Mouse (Mus musculus) gonadal fat pad, adult 2 months (tissue): ENCODE data around the gene Map4k3. TPM values are rescaled to one million over a fixed set of nuclear protein-coding genes. Genes with fewer than 3 reads are reported as not detected.
"Not testable (repeated sequence)": the region's sequence is repeated elsewhere in the genome, so short reads cannot be mapped to it uniquely, and the experiment has no call there.

Experiments used
- DNase-seq: peaks from one replicate; pipeline ENCODE4 v3.0.0-alpha.2; 2012; ENCODE audit warnings: low read depth
- polyA plus RNA-seq: library from polyadenylated mRNA; depleted of rRNA; stranded (reverse); fragments of >200 nt; gene quantifications from 2 replicates; pipeline ENCODE4 v1.2.3, GENCODE M21; 2012; rRNA removed

The Map4k3 gene
- polyA plus RNA-seq, 1 experiment, result 20.0 TPM

DNA sequence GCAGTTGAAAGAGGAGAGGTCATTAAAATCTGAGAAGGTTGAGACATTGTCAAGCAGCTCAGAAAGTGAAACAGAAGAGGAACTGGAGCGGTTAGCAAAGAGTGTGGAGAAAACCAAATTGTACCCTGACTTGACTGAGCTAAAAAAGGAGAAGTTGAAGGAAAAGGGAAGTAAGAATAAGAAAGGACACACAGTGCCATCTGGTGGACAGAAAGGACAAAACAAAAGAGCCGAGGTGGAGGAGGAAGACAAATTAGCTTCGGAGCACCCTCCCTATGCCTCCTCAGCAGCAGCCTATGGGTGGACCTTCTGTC lies 163.7 kb downstream of the Map4k3 start:
- DNase-seq, result no peak

DNA sequence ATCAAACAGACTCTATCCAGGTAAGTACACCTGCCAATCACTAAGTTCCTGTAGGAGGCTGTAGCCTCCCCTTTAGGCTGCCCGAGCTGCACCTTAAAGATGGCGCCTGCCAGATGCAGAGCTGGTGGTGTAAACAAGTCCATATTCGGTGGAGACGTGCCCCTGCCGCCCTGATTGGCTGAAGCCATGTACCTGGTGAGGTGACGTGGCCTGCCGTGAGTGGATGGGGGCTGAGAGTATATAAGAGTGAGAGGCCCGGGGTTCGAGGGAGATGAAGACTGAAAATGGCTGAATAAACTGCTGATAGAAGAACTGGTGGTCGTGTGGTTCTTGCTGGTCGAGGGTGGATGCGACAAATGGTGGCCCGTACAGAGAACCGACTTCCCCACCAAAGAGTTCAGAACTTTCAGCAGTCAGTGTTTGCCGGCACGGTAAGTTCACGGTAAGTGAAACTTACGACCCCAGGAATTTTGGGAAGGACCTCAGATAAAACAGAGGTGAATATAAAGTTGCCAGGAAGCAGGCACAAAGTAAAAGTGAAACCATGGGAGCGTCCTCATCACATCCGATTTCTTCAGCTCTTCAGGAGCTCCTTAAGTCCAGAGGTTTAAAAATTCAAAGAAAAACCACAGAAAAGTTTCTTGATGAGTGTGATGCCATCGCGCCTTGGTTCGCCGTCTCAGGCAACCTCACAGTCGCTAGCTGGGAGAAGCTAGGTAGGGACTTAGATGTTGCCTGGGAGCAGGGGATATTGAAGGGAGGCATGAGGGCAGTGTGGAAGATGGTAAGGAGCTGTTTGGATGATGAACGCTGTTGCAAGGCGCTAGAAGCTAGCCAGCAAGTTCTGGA lies 164.3 kb downstream of the Map4k3 start:
- not testable (repeated sequence) for DNase-seq

DNA sequence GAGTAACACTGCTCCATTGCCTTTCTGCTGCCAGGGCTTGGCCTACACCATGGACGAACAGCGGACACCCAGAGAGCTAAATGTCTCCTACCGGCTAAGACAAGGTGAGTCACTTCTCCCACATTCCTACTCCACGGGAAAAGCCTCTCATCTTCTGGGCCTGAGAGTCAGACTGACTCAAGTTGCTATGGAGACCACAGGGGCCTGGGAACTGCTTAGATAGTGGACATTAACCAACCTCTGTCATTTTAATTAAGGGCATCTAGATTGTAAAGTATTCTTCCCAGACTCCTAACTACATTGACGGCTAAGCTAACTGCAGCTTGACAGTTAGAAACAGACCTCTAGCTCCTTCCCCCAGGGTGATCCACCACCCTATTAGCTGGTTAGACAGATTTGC lies 165.5 kb downstream of the Map4k3 start:
- DNase-seq, result no peak

DNA sequence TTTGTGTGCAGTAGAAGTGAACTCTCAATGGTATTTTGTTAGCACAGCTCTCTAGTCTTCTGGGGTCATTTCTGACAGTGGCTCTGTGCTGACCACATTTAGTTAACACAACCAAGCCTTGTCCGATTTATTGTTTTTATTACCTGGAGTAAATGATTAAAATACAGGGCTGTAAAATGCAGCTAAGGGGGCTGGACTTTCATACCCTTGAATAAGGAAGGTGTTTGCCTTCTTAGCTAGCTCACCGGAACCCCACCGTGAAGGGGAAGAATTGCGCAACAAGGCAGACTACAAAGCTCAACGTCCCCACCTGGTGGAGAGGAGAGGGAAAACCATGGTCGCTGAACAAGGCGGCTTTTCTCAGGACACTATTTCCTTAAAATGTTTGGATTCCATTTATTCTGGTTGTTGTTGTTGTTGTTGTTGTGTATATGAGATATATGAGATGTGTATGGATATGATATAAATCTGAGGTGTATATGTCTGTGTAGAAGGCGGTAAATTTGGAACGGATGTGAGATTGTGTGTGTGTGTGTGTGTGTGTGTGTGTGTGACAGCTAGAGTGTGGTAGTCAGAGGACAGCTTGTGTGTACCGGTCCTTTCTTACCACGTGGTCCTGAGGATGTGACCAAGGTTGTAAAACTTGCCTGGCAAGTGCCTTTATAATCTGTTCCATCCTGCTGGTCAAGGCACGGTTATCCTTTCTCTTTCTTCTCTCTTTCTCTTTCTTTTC lies 167.4 kb downstream of the Map4k3 start:
- DNase-seq, result no peak

DNA sequence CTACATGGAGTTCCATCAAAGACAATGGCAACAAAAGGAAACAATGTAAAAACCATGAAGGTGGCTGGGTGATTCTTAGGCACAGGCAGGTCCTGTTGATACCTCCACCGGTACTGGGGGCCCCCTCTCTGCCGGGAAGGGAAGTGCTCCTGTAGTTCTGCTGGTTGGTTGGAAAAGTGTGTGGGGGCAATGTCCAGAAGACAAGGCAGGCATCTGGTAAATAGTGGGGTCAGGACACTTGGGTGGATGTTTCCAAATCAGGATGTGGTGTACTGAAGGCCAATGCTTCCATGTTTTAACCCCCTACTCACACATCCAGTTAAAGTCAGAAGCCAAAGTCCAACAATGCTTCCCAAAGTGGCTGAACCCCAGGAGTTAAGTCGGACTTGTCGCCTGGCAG lies 168.5 kb downstream of the Map4k3 start:
- no peak for DNase-seq

DNA sequence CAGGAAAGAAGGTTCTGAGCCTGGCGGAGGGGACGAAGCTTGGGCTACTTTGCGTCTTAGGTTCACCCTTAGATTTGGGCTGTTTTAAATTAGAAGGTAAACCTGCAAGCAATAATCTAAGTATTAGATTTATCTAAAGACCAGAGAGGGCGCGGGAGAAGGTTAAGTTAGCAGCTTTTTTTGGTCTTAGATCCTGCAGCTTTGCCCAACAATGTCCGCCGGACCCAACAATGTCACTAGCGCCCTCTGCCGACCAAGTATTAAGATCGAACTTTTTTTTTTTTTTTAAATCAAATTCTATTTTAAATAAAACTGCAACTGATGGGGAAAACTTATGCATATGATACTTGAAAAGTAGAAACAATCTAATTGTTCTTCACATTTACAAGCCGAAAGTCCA lies 169.2 kb downstream of the Map4k3 start:
- DNase-seq, result no peak

DNA sequence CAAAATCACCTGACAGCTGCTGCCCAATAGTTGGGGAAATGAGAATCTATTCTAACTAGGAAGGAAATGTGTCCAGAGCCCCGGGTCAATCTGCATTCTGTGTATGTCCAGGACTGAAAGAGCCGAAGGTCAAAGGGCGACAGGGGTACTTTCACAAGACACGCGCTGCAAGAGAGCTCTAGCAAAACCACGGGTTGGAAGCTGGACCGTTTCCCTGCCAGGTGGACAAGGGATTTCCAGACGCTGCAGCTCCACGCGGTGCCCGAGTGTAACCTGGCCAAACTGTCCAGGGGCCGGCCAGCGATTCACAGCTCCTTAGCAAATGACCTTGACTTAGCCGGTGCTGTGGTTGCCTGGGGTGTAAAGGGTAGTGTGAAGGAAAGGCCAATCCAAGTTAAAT lies 169.7 kb downstream of the Map4k3 start:
- DNase-seq, result no peak

DNA sequence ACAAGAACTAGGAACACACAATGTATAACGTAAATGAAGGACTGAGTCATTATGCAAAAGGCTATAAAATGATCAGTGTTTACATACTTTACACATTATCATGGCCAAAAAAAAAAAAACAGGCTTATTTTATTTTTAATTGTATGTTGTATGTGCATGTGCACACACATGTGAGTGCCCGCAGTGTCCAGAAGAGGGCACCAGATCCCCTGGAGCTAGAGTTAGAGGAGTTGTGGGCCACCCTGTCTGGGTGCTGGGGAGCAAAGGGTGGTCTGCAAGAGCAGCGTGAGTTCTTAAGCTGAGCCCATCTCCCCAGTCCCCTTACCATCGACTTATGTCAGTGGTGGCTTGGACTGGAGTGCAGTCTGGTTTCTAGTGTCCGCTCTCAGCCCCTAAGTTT lies 170.8 kb downstream of the Map4k3 start:
- DNase-seq, result no peak

DNA sequence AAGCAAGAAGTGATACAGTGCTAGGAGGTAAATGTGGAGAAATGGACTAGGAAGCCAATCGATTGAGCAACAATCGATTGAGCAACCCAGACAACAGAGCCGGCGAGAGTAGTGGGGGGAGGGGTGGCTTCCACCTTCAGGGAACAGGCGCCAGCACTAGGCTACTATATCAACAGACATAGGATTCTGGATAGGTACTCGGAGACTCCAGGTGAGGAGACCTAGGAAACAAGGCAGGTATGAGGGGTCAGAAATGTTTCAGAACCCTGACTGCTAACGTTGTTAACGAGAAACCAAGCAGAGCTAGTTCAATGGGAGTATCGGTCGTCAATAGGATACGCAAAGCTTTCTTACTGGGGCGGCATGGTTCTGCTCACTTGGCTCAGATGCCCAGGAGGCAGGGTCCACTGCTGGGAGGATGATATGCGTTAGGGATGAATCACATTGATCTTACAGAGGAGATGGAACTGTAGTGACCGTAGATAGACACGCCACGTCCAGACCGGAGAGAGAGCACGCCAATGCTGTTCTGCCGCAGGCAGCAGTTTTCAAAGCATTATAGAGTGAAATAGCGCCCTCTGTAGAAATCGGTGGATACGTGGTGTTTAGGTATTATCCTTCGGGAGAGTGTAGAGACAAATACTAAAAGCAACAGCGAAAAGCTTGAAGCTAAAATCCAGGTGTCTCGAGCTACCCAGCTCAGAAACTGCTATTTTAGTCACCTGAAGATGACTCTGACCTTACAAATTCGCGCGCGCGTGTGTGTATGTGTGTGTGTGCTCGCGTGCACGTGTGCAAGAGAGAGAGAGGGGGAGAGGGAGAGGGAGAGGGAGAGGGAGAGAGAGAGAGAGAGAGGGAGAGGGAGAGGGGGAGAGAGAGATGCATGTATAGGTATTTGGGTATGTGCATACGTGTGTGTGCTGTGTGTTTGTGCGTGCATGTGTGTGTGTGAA lies 174.7 kb downstream of the Map4k3 start:
- DNase-seq, result peak; percentile 46

DNA sequence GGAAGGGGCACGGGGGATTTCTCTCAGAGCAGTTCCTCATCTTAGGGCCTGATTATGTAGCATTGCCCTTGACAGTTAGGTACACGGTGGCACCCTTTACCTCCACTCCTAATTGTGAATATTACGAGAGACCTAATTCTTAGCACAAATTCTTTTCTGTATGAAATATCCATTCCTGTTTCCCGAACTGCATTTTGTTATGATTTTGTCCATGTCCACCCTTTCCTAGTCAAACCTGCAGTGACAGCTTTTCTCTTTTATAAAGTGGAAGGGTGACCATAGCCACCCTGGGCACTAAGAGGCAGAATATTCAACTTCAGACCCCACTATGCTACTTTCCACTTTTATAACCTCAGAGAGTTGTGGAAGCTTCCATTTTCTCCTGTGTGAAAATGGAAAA lies 175.6 kb downstream of the Map4k3 start:
- no peak for DNase-seq

DNA sequence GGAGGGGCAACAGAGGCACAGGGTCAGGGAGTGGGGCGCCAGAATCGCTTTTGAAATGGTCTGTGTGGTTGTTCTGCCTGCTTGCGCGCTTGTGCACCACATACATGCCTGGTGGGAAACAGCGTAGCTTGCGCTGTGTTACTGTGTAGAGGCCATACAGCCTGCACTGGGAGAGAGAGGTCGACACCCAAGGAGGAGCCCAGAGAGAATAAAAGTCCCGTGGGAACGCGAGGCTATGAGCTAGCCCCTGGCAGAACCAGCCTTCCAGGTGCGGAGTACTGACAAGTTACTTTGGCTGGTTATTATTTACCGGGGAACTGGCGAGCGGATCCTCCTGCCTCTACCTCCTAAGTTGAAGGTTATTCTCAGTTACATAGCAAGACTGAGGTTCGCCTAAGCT lies 177.3 kb downstream of the Map4k3 start:
- DNase-seq, result no peak

DNA sequence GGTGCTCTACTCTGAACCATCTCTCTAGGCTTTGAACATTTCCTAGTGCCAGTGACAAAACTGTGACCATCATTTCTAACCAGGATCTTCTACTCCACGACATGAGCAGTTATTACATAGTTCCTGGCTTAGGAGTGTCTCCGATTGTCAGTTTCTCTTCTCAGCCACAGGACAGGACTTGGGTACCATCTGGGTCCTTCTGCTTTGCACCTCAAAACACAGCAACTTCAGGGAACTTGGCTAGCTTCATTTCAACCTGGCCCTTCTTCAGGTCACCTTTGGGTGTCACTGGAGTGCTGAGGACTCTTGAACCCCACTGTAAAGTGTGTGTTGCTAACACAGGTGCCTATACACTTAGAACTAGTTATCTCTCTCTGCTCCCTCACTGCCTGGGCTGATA lies 181.4 kb downstream of the Map4k3 start:
- no peak for DNase-seq

DNA sequence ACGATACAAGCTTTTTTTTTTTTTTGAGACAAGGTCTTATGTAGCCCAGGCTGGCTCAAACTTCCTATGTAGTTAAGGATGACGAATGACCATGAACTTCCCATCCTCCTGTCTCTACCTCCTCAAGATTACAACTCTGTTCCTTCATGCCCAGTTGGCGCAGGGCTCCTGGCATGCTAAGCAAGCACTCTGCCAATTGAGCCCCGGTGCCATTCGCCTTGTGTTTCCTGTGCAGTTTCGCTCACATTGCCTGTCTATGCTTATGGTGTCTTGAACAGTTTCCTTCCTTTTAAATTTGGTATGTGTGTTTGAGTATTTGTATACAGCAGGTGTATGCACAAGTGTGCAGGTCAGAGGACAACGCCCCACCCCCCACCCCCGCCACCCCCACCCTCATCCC lies 182.1 kb downstream of the Map4k3 start:
- no peak for DNase-seq

DNA sequence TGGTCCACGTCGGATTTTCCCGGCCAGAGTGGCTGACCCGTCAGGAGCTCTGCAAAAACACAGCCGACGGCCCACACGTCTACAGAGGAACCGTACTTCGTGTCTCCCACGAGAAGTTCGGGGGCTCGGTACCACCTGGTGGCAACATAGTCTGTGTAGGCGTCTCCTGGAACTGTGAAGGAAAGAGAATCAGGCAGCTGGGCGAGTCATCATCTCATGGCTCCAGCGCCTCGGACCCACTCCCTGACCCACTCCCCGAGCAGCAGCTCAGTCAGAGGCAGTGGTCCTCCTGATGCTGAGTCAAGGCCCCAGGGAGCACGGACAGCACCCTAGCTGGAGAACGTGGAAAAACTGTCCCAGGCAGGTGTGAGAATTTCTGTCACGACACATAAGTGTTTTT lies 184.6 kb downstream of the Map4k3 start:
- DNase-seq, result no peak

DNA sequence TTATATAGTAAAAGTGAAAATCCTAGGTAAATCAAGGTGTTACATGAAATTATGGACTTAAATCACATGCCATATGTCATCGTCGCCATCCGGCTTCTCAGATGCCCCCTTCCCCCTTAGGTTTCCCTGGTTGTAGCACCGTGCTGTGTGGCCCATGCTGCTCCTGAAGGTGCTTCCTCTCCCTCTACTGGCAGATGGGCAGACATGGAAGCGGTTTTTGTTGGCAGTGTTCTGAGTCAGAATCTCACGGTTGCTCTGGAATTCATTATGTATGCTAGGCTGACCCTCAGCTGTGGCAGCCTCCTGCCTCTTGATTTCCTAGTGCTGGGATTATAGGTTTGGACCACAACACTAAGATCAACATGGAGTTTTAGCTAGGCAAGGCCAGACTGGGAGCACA lies 191.1 kb downstream of the Map4k3 start:
- DNase-seq, result no peak

DNA sequence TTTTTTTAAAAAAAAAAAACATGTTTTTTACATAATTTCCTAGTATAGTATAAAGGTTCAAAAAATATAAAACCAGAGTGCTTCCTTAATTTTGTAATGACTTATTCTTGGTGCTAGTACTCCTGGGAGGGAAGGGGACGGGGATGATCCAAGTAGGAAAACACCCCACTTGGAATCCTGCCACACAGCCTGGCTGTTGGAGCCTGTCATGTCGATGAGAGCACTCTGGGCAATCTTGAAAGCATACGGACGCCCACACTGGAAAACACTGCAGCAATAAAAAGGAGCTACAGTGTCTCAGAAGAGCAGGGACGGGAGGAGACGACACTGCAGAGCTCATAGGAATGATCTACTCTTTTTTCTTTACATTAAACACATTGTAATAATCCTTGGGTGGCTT lies 192.7 kb downstream of the Map4k3 start:
- no peak for DNase-seq

DNA sequence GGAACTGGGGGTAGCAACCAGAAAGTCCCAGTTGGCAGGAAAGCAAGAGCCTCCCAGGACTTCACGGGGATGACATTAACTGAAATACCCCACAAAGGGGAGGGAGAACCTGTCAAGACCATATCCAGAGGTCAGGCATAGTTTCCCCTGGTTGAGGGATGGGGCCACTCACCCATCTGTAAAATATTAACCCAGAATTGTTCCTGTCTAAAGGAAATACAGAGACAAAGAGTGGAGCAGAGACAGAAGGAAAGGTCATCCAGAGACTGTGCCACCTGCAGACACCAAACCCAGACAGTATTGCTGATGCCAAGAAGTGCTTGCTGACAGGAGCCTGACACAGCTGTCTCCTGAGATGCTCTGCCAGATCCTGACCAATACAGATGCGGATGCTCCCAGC lies 196.9 kb downstream of the Map4k3 start:
- not testable (repeated sequence) for DNase-seq

Other genes starting within 250 kb of the Map4k3 start
- 2.7 and 4.1 TPM in 2 replicates for gene Sos1, start 248.0 kb downstream of the Map4k3 start, polyA plus RNA-seq
- gene Cdkl4, start 150.7 kb downstream of the Map4k3 start, polyA plus RNA-seq, result 1.3 and 1.7 TPM in 2 replicates
- gene Tmem178, start 216.1 kb upstream of the Map4k3 start, polyA plus RNA-seq, result 0.56 and 0.80 TPM in 2 replicates